Mouse (Mus musculus): ENCODE data around the gene Nova2. TPM values are rescaled to one million over a fixed set of nuclear protein-coding genes. Genes with fewer than 3 reads are reported as not detected.

The Nova2 gene
- polyA plus RNA-seq, 1 experiment from 2014 or later, result 14.9 TPM

- ATAC-seq (ENCODE audit: low FRiP score), result peak; percentile 8
Measured at GRCm38 (mm10) chr7:18926911-18927310, 1.2 kb downstream of the Nova2 start.

DNA sequence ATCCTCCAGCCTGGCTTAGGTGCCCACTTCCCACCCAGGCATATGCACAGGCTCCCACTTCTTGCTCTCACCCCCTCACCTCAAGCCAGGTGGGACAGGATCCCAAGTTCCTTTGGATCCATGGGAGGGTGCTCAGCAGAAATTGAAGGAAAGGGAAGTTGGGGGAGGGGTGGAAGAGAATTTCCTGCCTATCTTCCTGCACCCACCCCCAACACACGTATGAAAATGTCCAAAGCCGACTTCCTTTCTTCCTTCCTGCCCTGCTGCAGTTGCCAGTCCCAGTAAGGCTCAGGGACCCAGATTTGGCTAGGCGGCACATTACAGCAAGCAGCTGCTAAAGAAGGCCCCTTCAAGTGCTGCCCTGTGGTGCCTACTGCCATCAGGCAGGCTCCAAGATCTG, 2.1 kb downstream of the Nova2 start:
- Histone ChIP-seq H3K4me2 (peak overlapping the region; percentile 89), H3K4me1 (replicated peaks) (peaks cover 81% of the 10 kb centered on the region), H3K36me3 (no peaks in the 10 kb centered on the region), H3K9ac (peak overlapping the region; percentile 100), H3K4me3 (peak overlapping the region; percentile 95), H3K27ac (peak overlapping the region; percentile 98), H3K9me3 (no peaks in the 10 kb centered on the region), H3K27me3 (no peaks in the 10 kb centered on the region)
- 36% methylated on average over 3 of the region's 3 CpGs for WGBS
- ATAC-seq (ENCODE audit: low FRiP score), result no peak

More at GRCm38 (mm10) chr7:18926911-18927310, 1.2 kb downstream of the Nova2 start:
- whole genome bisulfite sequencing, result 38% methylated on average over 6 of the region's 6 CpGs
- no peaks in the 10 kb centered on the region for H3K9me3 ChIP-seq
- no peaks in the 10 kb centered on the region for H3K27me3 ChIP-seq
- peak overlapping the region; percentile 95 for H3K4me3 ChIP-seq
- peaks cover 81% of the 10 kb centered on the region for H3K4me1 ChIP-seq (replicated peaks)
- H3K27ac ChIP-seq, result peak overlapping the region; percentile 98
- peak overlapping the region; percentile 89 for H3K4me2 ChIP-seq
- peak overlapping the region; percentile 100 for H3K9ac ChIP-seq
- H3K36me3 ChIP-seq, result no peaks in the 10 kb centered on the region

- H3K27me3 ChIP-seq, result no peaks in the 10 kb centered on the region
- peak overlapping the region; percentile 35 for H3K4me2 ChIP-seq
- no peak overlapping the region for H3K4me3 ChIP-seq
- peak; percentile 80 for ATAC-seq (ENCODE audit: low FRiP score)
- H3K4me1 ChIP-seq (replicated peaks), result peaks cover 53% of the 10 kb centered on the region
- H3K36me3 ChIP-seq, result peaks cover 44% of the 10 kb centered on the region
- peak overlapping the region; percentile 60; the same call in 1 of the 2 replicates for H3K9ac ChIP-seq
- peak overlapping the region; percentile 89 for H3K27ac ChIP-seq
- WGBS, result 6% methylated on average over 1 of the region's 1 CpGs
- H3K9me3 ChIP-seq, result no peaks in the 10 kb centered on the region
Measured at GRCm38 (mm10) chr7:18942376-18942775, 16.7 kb downstream of the Nova2 start.

GRCm38 (mm10) chr7:18942815-18943214, 17.1 kb downstream of the Nova2 start:
- H3K9ac ChIP-seq, result no peak overlapping the region
- WGBS, result 26% methylated on average over 9 of the region's 9 CpGs

GRCm38 (mm10) chr7:18948151-18948550, 22.5 kb downstream of the Nova2 start:
- Histone ChIP-seq H3K9ac (peak overlapping the region; percentile 53; the same call in 1 of the 2 replicates), H3K36me3 (peaks cover 50% of the 10 kb centered on the region), H3K27me3 (no peaks in the 10 kb centered on the region), H3K4me2 (no peak overlapping the region), H3K4me1 (replicated peaks) (peaks cover 53% of the 10 kb centered on the region), H3K27ac (peak overlapping the region; percentile 92), H3K9me3 (no peaks in the 10 kb centered on the region), H3K4me3 (no peak overlapping the region)
- no peak for ATAC-seq (ENCODE audit: low FRiP score)
- 39% methylated on average over 6 of the region's 6 CpGs for WGBS

More at GRCm38 (mm10) chr7:18942815-18943214, 17.1 kb downstream of the Nova2 start:
- H3K4me1 ChIP-seq (replicated peaks), result peaks cover 54% of the 10 kb centered on the region
- H3K9me3 ChIP-seq, result no peaks in the 10 kb centered on the region
- H3K4me2 ChIP-seq, result 0 out of 2 replicates have a peak overlapping the region, but pooled peaks have one; percentile 0
- H3K36me3 ChIP-seq, result peaks cover 49% of the 10 kb centered on the region
- no peaks in the 10 kb centered on the region for H3K27me3 ChIP-seq
- H3K27ac ChIP-seq, result peak overlapping the region; percentile 89
- ATAC-seq (ENCODE audit: low FRiP score), result peak; percentile 43; the same call in 1 of the 2 replicates
- no peak overlapping the region for H3K4me3 ChIP-seq

- Histone ChIP-seq H3K4me2 (peak overlapping the region; percentile 38), H3K27me3 (no peaks in the 10 kb centered on the region), H3K4me1 (replicated peaks) (peaks cover 46% of the 10 kb centered on the region), H3K9ac (peak overlapping the region; percentile 53; the same call in 1 of the 2 replicates), H3K9me3 (no peaks in the 10 kb centered on the region), H3K27ac (peak overlapping the region; percentile 92), H3K36me3 (peaks cover 55% of the 10 kb centered on the region), H3K4me3 (peak overlapping the region; percentile 11; the same call in 1 of the 2 replicates)
- WGBS, result 12% methylated on average over 12 of the region's 12 CpGs
- ATAC-seq (ENCODE audit: low FRiP score), result peak; percentile 92
Measured at GRCm38 (mm10) chr7:18949781-18950522, 24.3 kb downstream of the Nova2 start.

DNA sequence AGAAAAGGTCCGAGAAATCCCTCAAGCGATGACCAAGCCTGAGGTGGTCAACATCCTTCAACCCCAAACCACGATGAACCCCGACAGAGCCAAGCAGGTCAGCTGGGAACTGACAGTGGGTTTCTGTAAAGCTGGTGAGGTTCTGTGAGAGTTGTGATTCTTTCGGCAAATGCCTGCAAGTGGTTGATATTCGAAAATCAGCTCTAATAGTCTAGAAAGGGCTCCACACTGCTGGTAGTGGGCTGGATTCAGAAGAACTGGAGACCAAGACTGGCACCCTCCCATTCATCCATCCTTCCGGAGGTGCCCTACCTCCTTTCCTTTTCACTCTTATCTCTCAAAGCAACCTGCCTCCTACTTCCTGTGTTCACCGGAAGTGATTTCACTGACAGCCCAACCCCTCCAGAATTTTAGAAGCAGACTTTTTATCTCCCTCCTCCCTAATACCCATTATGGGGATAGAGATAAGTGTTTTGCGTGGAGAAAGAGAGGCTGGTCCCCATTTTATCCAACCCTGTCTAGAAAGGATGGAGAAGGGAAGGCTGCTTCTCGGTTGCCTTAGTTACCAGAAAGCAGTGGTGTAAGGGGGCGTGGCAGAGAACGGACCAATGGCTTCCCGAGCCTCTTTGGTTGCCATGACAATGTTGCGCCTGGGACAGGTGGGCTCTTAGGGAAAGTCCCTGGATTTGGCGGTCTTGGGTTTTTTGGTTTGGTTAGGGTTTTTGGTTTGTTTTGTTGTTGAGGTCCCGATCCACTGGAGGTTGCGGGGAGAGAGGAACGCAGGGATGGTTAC, 25.0 kb downstream of the Nova2 start:
- Histone ChIP-seq H3K4me1 (replicated peaks) (peaks cover 46% of the 10 kb centered on the region), H3K4me2 (peak overlapping the region; percentile 38), H3K4me3 (peak overlapping the region; percentile 11; the same call in 1 of the 2 replicates), H3K27me3 (no peaks in the 10 kb centered on the region), H3K9ac (peak overlapping the region; percentile 53), H3K36me3 (peaks cover 51% of the 10 kb centered on the region), H3K27ac (peak overlapping the region; percentile 92), H3K9me3 (no peaks in the 10 kb centered on the region)
- WGBS, result 14% methylated on average over 18 of the region's 18 CpGs
- ATAC-seq (ENCODE audit: low FRiP score), result peak; percentile 19; the same call in 1 of the 2 replicates

DNA sequence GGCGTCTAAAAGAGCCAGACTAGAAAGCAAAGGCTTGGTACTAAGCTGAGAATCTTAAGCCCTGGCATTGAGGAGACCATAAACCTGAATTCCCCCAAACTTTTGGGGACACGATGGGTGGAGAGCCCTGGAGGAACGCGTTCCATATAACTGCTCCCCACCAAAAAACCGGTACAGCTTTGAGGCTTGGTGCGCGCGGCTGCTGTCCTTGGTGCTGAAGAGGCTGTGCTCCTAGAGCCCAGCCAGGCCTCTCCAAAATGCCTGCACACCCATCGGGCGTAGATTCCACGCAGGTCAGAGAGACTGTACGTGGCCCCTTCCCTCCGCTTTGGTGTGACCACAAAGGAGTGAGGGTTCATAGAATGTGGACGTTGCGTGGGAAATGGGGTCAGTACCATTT, 25.7 kb downstream of the Nova2 start:
- Histone ChIP-seq H3K36me3 (peaks cover 52% of the 10 kb centered on the region), H3K27ac (peak overlapping the region; percentile 92)

GRCm38 (mm10) chr7:18957569-18958383, 32.1 kb downstream of the Nova2 start:
- ATAC-seq (ENCODE audit: low FRiP score), result peak; percentile 33
- H3K27me3 ChIP-seq, result no peaks in the 10 kb centered on the region
- peaks cover 60% of the 10 kb centered on the region for H3K4me1 ChIP-seq (replicated peaks)
- WGBS, result under 1% methylated on average over 97 of the region's 107 CpGs
- H3K9me3 ChIP-seq, result no peaks in the 10 kb centered on the region
- H3K9ac ChIP-seq, result peak overlapping the region; percentile 72
- peak overlapping the region; percentile 84 for H3K27ac ChIP-seq
- H3K4me2 ChIP-seq, result peak overlapping the region; percentile 59
- H3K4me3 ChIP-seq, result peak overlapping the region; percentile 39
- peaks cover 45% of the 10 kb centered on the region for H3K36me3 ChIP-seq

More for the DNA sequence above, 25.7 kb downstream of the Nova2 start:
- no peak for ATAC-seq (ENCODE audit: low FRiP score)
- no peaks in the 10 kb centered on the region for H3K9me3 ChIP-seq
- WGBS, result 19% methylated on average over 15 of the region's 15 CpGs
- H3K4me2 ChIP-seq, result peak overlapping the region; percentile 38
- peaks cover 47% of the 10 kb centered on the region for H3K4me1 ChIP-seq (replicated peaks)
- no peak overlapping the region for H3K4me3 ChIP-seq
- H3K27me3 ChIP-seq, result no peaks in the 10 kb centered on the region
- peak overlapping the region; percentile 43; the same call in 1 of the 2 replicates for H3K9ac ChIP-seq

DNA sequence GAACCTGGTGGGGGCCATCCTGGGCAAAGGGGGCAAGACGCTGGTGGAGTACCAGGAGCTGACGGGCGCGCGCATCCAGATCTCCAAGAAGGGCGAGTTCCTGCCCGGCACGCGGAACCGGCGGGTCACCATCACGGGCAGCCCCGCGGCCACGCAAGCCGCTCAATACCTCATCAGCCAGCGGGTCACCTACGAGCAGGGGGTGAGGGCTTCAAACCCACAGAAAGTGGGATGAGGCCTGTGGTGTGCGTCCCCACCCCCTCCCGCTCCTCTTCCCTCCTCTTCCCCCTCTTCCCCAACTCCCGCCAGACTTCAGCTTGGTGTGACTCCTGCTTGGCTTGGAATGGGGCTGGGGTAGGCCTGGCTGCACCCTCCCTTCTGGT, 32.7 kb downstream of the Nova2 start:
- H3K27me3 ChIP-seq, result no peaks in the 10 kb centered on the region
- H3K4me2 ChIP-seq, result peak overlapping the region; percentile 59
- no peaks in the 10 kb centered on the region for H3K9me3 ChIP-seq
- 6% methylated on average over 15 of the region's 21 CpGs for WGBS
- H3K36me3 ChIP-seq, result peaks cover 39% of the 10 kb centered on the region
- no peak for ATAC-seq (ENCODE audit: low FRiP score)
- H3K27ac ChIP-seq, result peak overlapping the region; percentile 84
- peak overlapping the region; percentile 72 for H3K9ac ChIP-seq
- H3K4me3 ChIP-seq, result peak overlapping the region; percentile 39
- H3K4me1 ChIP-seq (replicated peaks), result peaks cover 66% of the 10 kb centered on the region

GRCm38 (mm10) chr7:18959446-18959845, 33.8 kb downstream of the Nova2 start:
- Histone ChIP-seq H3K4me1 (replicated peaks) (peaks cover 76% of the 10 kb centered on the region), H3K9me3 (no peaks in the 10 kb centered on the region), H3K36me3 (peaks cover 29% of the 10 kb centered on the region), H3K27me3 (no peaks in the 10 kb centered on the region), H3K27ac (peak overlapping the region; percentile 31), H3K4me3 (no peak overlapping the region), H3K9ac (no peak overlapping the region), H3K4me2 (no peak overlapping the region)
- 60% methylated on average over 8 of the region's 8 CpGs for WGBS
- ATAC-seq (ENCODE audit: low FRiP score), result no peak

Measured in hindbrain, embryonic 13.5 days (tissue).